Mouse (Mus musculus) heart, postnatal 0 days (tissue): ENCODE data around the gene Tbl2. TPM values are rescaled to one million over a fixed set of nuclear protein-coding genes. Genes with fewer than 3 reads are reported as not detected.

Experiments used
- ATAC-seq: fragments of 200-750 bp; cut with Nextera tagmentation; 2 replicates; pipeline ENCODE4 v1.8.0; 2017; ENCODE audit warnings: low read depth, moderate number of reproducible peaks, moderate library complexity; ENCODE audit not compliant: insufficient read depth
- DNase-seq: peaks from one replicate; pipeline ENCODE4 v3.0.0-alpha.2; 2016; ENCODE audit warnings: low spot score
- H3K27ac ChIP-seq: fragments of 300-500 bp; sonication (generic); 2 replicates; pipeline ENCODE4 v1.5.1; 2014; ENCODE audit warnings: low read depth, mild to moderate bottlenecking
- H3K27me3 ChIP-seq: fragments of 300-500 bp; sonication (generic); 2 replicates; pipeline ENCODE4 v1.6.1; 2014; ENCODE audit warnings: low read length, mixed read lengths; ENCODE audit not compliant: control insufficient read depth, insufficient read depth
- H3K36me3 ChIP-seq: fragments of 300-500 bp; sonication (generic); replicated peaks from 2 replicates; pipeline ENCODE4 v1.6.1; 2014; ENCODE audit warnings: low read length, mixed read lengths; ENCODE audit not compliant: control insufficient read depth, insufficient read depth
- H3K4me1 ChIP-seq: fragments of 300-500 bp; sonication (generic); 2 replicates; pipeline ENCODE4 v1.6.1; 2014; ENCODE audit warnings: antibody characterized with exemption; ENCODE audit not compliant: control insufficient read depth, insufficient read depth
- H3K4me2 ChIP-seq: fragments of 300-500 bp; sonication (generic); 2 replicates; pipeline ENCODE4 v1.6.1; 2014; ENCODE audit warnings: low read depth, mild to moderate bottlenecking, low read length, moderate library complexity
- H3K4me3 ChIP-seq: fragments of 300-500 bp; sonication (generic); 2 replicates; pipeline ENCODE4 v1.5.1; 2014; ENCODE audit warnings: low read depth, low read length
- H3K9ac ChIP-seq: fragments of 300-500 bp; sonication (generic); replicated peaks from 2 replicates; pipeline ENCODE4 v1.6.1; 2014; ENCODE audit warnings: low read depth, low read length, mixed read lengths
- H3K9me3 ChIP-seq: fragments of 300-500 bp; sonication (generic); replicated peaks from 2 replicates; pipeline ENCODE4 v1.6.1; 2016; ENCODE audit warnings: low read length; ENCODE audit not compliant: control insufficient read depth
- CTCF ChIP-seq: IDR thresholded peaks from 2 replicates; pipeline ENCODE4 v1.5.1; 2016; ENCODE audit warnings: antibody characterized with exemption, control low read depth, low read depth
- EP300 ChIP-seq: IDR thresholded peaks from 2 replicates; pipeline ENCODE4 v1.6.1; 2016; ENCODE audit warnings: antibody characterized with exemption, low read depth
- WGBS: fragments of 180-500 bp; shearing (Covaris S2); extraction: QIAGEN DNeasy Blood & Tissue Kit; methylation state at CpG from one replicate; pipeline ENCODE4 v1.1.7; 2014; 5-methylcytosine and 5-hydroxymethylcytosine counted together
- polyA plus RNA-seq: library from polyadenylated mRNA; unstranded; fragments of >200 nt; fragmentation: Nextera tagmentation; extraction: Ambion mirVana; gene quantifications from 2 replicates; pipeline ENCODE4 v1.2.1, GENCODE M21; 2015
- total RNA-seq: library from RNA; depleted of rRNA; stranded (reverse); fragments of >200 nt; gene quantifications from 2 replicates; pipeline ENCODE4 v1.2.3, GENCODE M21; 2014; ENCODE audit warnings: low replicate concordance

Gene Tbl2
- total and polyA plus RNA-seq, 2 experiments from 2014 or later, result 11.3 to 30.0 TPM

DNA sequence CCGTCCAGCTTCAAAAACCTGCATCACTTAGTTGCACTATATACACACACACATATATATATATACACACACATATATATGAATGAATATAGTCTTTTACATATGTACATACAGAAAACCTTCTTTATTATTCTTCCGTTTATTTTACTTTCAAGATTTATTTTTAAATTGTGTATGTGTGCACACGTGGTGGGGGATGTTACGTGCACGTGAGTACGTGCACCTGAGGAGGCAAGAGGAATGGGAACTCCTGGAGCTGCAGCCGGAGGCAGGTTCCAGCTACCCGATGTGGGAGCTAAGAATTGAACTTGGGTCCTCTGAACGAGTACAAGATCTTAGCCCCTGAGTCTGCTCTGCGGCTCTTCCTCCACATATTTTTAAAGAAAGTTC is 36.8 kb downstream of the Tbl2 start:
- Histone ChIP-seq H3K4me1 (peaks cover 28% of the 10 kb centered on the region), H3K9ac (peak overlapping the region; percentile 73), H3K4me2 (peak overlapping the region; percentile 72), H3K9me3 (peaks cover 3% of the 10 kb centered on the region; the same call in 1 of the 2 replicates), H3K27ac (peak overlapping the region; percentile 95), H3K27me3 (no peaks in the 10 kb centered on the region), H3K4me3 (peak overlapping the region; percentile 96), H3K36me3 (peaks cover 21% of the 10 kb centered on the region)
- TF ChIP-seq EP300, result no peak
- no peak for TF ChIP-seq CTCF
- DNase-seq (no peak), ATAC-seq (no peak)
- WGBS, result 23% methylated on average over 10 of the region's 10 CpGs

DNA sequence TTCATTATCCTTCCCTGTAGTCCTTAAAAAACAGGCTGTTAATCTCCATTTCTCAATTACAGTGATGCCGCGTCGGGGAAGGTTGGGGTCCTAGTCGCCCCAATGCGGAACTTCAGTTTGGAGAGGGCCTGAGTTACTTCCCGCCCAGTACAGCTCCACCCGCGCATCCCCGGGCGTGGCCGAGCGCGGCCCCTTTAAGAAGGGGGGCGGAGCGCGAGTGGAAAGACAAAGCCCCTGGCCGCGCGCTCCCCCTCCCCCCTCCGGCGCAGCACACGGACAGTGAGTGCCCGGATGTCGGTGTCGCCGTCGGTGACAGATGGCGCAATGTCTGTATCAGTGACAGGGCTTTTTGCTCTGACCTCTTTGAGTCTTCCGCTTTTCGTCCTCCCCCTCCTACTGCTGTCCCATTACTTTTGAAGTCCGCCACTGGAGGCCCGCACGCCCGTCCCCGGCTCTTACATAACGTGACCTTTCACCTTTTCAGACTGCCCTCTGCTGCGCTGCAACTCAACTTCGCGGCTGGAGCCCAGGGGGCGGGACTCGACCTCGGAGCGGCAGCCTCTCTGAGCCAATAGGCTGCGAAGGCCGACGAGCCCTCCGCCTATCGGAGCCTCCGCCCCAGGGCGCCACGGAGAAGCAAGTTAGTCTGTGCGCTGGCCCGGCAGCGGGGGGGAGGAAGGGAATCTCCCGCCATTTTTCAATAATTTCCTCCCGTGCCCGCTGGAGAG is 37.3 kb downstream of the Tbl2 start, which contains the start of gene Baz1b:
TSS of gene Baz1b (plus strand) at position 644 of the 728 bp plus-strand sequence.
- under 1% methylated on average over 57 of the region's 57 CpGs for WGBS
- peaks cover 28% of the 10 kb centered on the region for H3K4me1 ChIP-seq
- peak within 1 kb of the TSS; percentile 95 for H3K27ac ChIP-seq
- DNase-seq (peak; percentile 97), ATAC-seq (peak; percentile 96)
- no peak for TF ChIP-seq CTCF
- no peak; the same call in none of the 2 replicates for TF ChIP-seq EP300
- H3K4me3 ChIP-seq, result peak within 1 kb of the TSS; percentile 96
- H3K9me3 ChIP-seq, result peaks cover 3% of the 10 kb centered on the region; the same call in 1 of the 2 replicates
- H3K4me2 ChIP-seq, result peak within 1 kb of the TSS; percentile 72
- H3K9ac ChIP-seq, result peak within 1 kb of the TSS; percentile 73
- H3K27me3 ChIP-seq, result no peaks in the 10 kb centered on the region
- H3K36me3 ChIP-seq, result peaks cover 15% of the 10 kb centered on the region

DNA sequence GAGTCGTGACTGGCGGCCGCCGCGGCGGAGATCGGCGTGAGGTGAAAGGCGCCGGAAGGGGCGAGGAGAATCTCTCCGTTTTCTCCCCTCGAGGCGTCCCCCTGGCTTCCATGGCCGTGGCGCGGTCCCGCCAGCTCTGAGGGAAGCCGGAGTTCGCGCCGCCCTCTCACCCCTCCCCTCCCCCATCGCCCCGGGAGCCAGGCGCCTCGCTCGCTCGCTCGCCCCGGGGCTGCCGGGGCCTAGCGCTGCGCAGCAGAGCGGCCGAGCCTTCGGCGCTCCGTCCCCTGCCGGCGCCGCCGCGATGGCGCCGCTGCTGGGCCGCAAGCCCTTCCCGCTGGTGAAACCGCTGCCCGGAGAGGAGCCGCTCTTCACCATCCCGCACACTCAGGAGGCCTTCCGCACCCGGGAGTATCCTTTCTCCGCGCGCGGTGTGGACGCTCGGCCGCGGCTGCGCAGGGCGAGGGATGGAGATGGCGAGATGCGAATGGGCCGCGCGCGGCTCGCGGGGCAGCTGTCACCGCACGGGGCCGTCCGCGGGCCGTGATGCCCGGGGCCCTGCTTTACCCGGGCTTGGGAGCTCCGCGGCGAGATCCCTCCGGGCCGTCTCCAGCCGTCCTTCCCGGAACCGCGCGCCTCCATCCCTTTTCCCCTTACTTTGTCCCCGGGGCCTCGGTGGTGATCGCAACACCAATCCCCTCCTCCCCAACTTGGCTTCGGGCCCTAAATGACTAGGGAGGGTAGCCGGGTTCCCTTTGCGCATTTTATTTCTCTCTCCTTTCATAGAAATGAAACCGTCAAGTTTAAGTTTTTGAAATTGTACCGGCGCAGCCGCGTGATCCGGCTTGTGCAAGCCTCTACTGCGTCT is 38.1 kb downstream of the Tbl2 start:
- ATAC-seq, result peak; percentile 33
- under 1% methylated on average over 92 of the region's 102 CpGs for WGBS
- peak overlapping the region; percentile 96 for H3K4me3 ChIP-seq
- H3K4me1 ChIP-seq, result peaks cover 28% of the 10 kb centered on the region
- no peak for DNase-seq
- peaks cover 7% of the 10 kb centered on the region; the same call in 1 of the 2 replicates for H3K36me3 ChIP-seq
- H3K27ac ChIP-seq, result peak overlapping the region; percentile 95
- H3K4me2 ChIP-seq, result peak overlapping the region; percentile 65
- no peaks in the 10 kb centered on the region for H3K27me3 ChIP-seq
- H3K9ac ChIP-seq, result peak overlapping the region; percentile 73
- TF ChIP-seq CTCF (no peak), EP300 (no peak; the same call in 1 of the 2 replicates)
- H3K9me3 ChIP-seq, result peaks cover 3% of the 10 kb centered on the region; the same call in 1 of the 2 replicates

DNA sequence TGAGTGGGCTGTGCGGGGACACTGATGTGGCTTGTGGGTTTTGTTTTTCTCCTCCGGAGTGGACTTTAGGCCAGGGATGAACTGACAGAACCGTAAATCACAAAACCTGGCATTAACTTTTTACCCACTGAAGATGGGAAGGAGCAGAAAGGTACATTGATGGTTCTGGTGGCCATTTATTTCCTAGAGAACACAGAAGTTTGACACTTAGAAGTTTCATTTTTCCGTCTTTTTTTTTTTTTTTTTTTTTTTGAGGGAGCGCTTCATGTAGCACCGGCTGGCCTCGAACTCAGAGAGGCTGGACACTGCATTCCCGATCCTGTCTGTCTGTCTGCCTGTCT is 38.7 kb downstream of the Tbl2 start:
- TF ChIP-seq CTCF (no peak), EP300 (no peak)
- under 1% methylated on average over 8 of the region's 8 CpGs for WGBS
- H3K4me1 ChIP-seq, result peaks cover 28% of the 10 kb centered on the region
- no peaks in the 10 kb centered on the region for H3K27me3 ChIP-seq
- DNase-seq (no peak), ATAC-seq (no peak)
- peak overlapping the region; percentile 65 for H3K4me2 ChIP-seq
- peak overlapping the region; percentile 73 for H3K9ac ChIP-seq
- peaks cover 3% of the 10 kb centered on the region; the same call in 1 of the 2 replicates for H3K9me3 ChIP-seq
- peak overlapping the region; percentile 95 for H3K27ac ChIP-seq
- peak overlapping the region; percentile 96 for H3K4me3 ChIP-seq
- peaks cover 4% of the 10 kb centered on the region; the same call in 1 of the 2 replicates for H3K36me3 ChIP-seq

DNA sequence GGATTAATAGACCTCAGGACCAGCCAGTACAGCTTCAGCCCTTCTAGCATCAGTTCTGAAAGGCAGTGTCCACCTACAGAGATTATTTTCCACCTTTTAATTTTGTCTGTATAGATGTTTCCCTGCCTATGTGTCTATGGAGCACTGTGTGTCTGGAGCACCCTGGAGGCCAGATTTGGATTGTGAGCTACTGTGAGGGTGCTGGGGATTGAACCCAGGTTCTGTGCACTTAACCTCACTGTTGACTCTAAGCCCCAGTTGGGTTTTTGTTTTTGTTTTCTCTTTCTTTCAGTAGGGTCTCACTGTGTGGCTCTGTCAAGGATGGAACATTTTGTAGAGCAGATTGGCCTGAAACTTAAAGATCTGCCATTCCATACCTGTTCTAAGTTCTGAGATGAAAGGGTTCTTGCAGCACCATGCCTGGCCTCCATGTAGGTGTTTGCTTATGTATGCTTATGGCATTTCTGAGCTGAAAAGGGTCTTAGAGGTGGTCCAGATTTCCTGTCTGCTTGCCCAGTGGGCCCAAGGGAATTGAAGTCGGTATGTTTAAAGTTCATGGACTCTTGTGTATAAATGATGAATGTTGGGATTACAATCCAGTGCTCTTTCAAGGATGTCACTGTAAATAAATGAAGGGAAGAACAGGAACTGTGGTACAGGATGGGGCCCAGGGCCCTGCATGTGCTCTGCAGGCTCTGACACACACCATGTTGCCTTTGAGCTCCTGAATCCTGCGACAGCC is 40.0 kb downstream of the Tbl2 start:
- TF ChIP-seq EP300, result no peak
- no peak for TF ChIP-seq CTCF
- no peak for DNase-seq
- no peak overlapping the region for H3K27ac ChIP-seq
- no peak for ATAC-seq
- H3K4me3 ChIP-seq, result peak overlapping the region; percentile 96
- H3K36me3 ChIP-seq, result peaks cover 9% of the 10 kb centered on the region; the same call in 1 of the 2 replicates
- H3K27me3 ChIP-seq, result no peaks in the 10 kb centered on the region
- peak overlapping the region; percentile 65 for H3K4me2 ChIP-seq
- WGBS, result 62% methylated on average over 2 of the region's 2 CpGs
- peaks cover 28% of the 10 kb centered on the region for H3K4me1 ChIP-seq
- peaks cover 3% of the 10 kb centered on the region; the same call in 1 of the 2 replicates for H3K9me3 ChIP-seq
- H3K9ac ChIP-seq, result no peak overlapping the region
